Mouse (Mus musculus): ENCODE measurements at regions not wholly inside any gene's neighbourhood (a gene's known extent, or its start where the extent isn't known, plus 50 kb on each side); places are given as distances from the start of the nearest gene placed in this dataset.

- Histone ChIP-seq H3K9me3 (ENCODE audit: low read length) (no peaks in the 10 kb centered on the region), H3K4me2 (ENCODE audit: low read depth, low read length, poor library complexity, severe bottlenecking) (no peak overlapping the region), H3K27ac (ENCODE audit: low read depth, low read length) (no peak overlapping the region), H3K27me3 (ENCODE audit: insufficient read depth, low read length) (no peaks in the 10 kb centered on the region), H3K9ac (replicated peaks; ENCODE audit: low read length, poor library complexity, severe bottlenecking) (no peak overlapping the region), H3K4me1 (ENCODE audit: insufficient read depth, low read length) (no peaks in the 10 kb centered on the region), H3K36me3 (ENCODE audit: insufficient read depth, low read length) (no peaks in the 10 kb centered on the region), H3K4me3 (ENCODE audit: low read depth, low read length) (no peak overlapping the region)
- WGBS: 64% methylated on average over 4 of the region's 4 CpGs
- TF ChIP-seq CTCF (IDR thresholded peaks at IDR 0.05): no peak
- peak; percentile 15 for DNase-seq (ENCODE audit: low spot score)
- no peak for ATAC-seq (ENCODE audit: low FRiP score)
These were observed 237.1 kb upstream of the Mad2l1 start for GRCm38 (mm10) chr6:66298056-66298455.

- H3K4me3 ChIP-seq (ENCODE audit: low read depth, low read length): no peak overlapping the region
- ATAC-seq (ENCODE audit: low FRiP score) (no peak), DNase-seq (ENCODE audit: low spot score) (no peak)
- H3K27me3 ChIP-seq (ENCODE audit: insufficient read depth, low read length): no peaks in the 10 kb centered on the region
- no peaks in the 10 kb centered on the region for H3K36me3 ChIP-seq (ENCODE audit: insufficient read depth, low read length)
- H3K9me3 ChIP-seq (ENCODE audit: low read length): no peaks in the 10 kb centered on the region
- no peak overlapping the region for H3K9ac ChIP-seq (replicated peaks; ENCODE audit: low read length, poor library complexity, severe bottlenecking)
- TF ChIP-seq CTCF (IDR thresholded peaks at IDR 0.05): no peak
- no peak overlapping the region for H3K27ac ChIP-seq (ENCODE audit: low read depth, low read length)
- H3K4me1 ChIP-seq (ENCODE audit: insufficient read depth, low read length): no peaks in the 10 kb centered on the region
- H3K4me2 ChIP-seq (ENCODE audit: low read depth, low read length, poor library complexity, severe bottlenecking): no peak overlapping the region
These were observed 235.0 kb upstream of the Mad2l1 start for GRCm38 (mm10) chr6:66300189-66300588.

GRCm38 (mm10) chr6:66344848-66345247 is 190.3 kb upstream of the Mad2l1 start:
- Histone ChIP-seq H3K9ac (replicated peaks; ENCODE audit: low read length, poor library complexity, severe bottlenecking) (no peak overlapping the region), H3K36me3 (ENCODE audit: insufficient read depth, low read length) (no peaks in the 10 kb centered on the region), H3K4me3 (ENCODE audit: low read depth, low read length) (no peak overlapping the region), H3K27ac (ENCODE audit: low read depth, low read length) (no peak overlapping the region), H3K4me2 (ENCODE audit: low read depth, low read length, poor library complexity, severe bottlenecking) (no peak overlapping the region), H3K4me1 (ENCODE audit: insufficient read depth, low read length) (no peaks in the 10 kb centered on the region), H3K9me3 (ENCODE audit: low read length) (no peaks in the 10 kb centered on the region), H3K27me3 (ENCODE audit: insufficient read depth, low read length) (no peaks in the 10 kb centered on the region)
- WGBS: 94% methylated on average over 2 of the region's 2 CpGs
- no peak for DNase-seq (ENCODE audit: low spot score)
- no peak for ATAC-seq (ENCODE audit: low FRiP score)
- TF ChIP-seq CTCF (IDR thresholded peaks at IDR 0.05): no peak

- no peak overlapping the region for H3K4me3 ChIP-seq (ENCODE audit: low read depth, low read length)
- ATAC-seq (ENCODE audit: low FRiP score) (no peak), DNase-seq (ENCODE audit: low spot score) (no peak)
- no peak overlapping the region for H3K27ac ChIP-seq (ENCODE audit: low read depth, low read length)
- no peaks in the 10 kb centered on the region for H3K36me3 ChIP-seq (ENCODE audit: insufficient read depth, low read length)
- no peaks in the 10 kb centered on the region for H3K27me3 ChIP-seq (ENCODE audit: insufficient read depth, low read length)
- no peaks in the 10 kb centered on the region for H3K9me3 ChIP-seq (ENCODE audit: low read length)
- 97% methylated on average over 2 of the region's 2 CpGs for WGBS
- H3K4me1 ChIP-seq (ENCODE audit: insufficient read depth, low read length): no peaks in the 10 kb centered on the region
- H3K9ac ChIP-seq (replicated peaks; ENCODE audit: low read length, poor library complexity, severe bottlenecking): no peak overlapping the region
- no peak overlapping the region for H3K4me2 ChIP-seq (ENCODE audit: low read depth, low read length, poor library complexity, severe bottlenecking)
- no peak for TF ChIP-seq CTCF (IDR thresholded peaks at IDR 0.05)
These were observed 187.8 kb upstream of the Mad2l1 start for GRCm38 (mm10) chr6:66347356-66347755.

- H3K4me1 ChIP-seq (ENCODE audit: insufficient read depth, low read length): no peaks in the 10 kb centered on the region
- no peaks in the 10 kb centered on the region for H3K36me3 ChIP-seq (ENCODE audit: insufficient read depth, low read length)
- H3K27me3 ChIP-seq (ENCODE audit: insufficient read depth, low read length): no peaks in the 10 kb centered on the region
- no peak for ATAC-seq (ENCODE audit: low FRiP score)
- TF ChIP-seq CTCF (IDR thresholded peaks at IDR 0.05): no peak
- no peak overlapping the region for H3K27ac ChIP-seq (ENCODE audit: low read depth, low read length)
- no peaks in the 10 kb centered on the region for H3K9me3 ChIP-seq (ENCODE audit: low read length)
- DNase-seq (ENCODE audit: low spot score): peak; percentile 50
- H3K9ac ChIP-seq (replicated peaks; ENCODE audit: low read length, poor library complexity, severe bottlenecking): no peak overlapping the region
- H3K4me2 ChIP-seq (ENCODE audit: low read depth, low read length, poor library complexity, severe bottlenecking): no peak overlapping the region
- no peak overlapping the region for H3K4me3 ChIP-seq (ENCODE audit: low read depth, low read length)
- 59% methylated on average over 3 of the region's 3 CpGs for WGBS
These were observed 174.1 kb upstream of the Mad2l1 start for GRCm38 (mm10) chr6:66361130-66361529.

GRCm38 (mm10) chr6:66367263-66367662 is 167.9 kb upstream of the Mad2l1 start:
- Histone ChIP-seq H3K4me2 (ENCODE audit: low read depth, low read length, poor library complexity, severe bottlenecking) (no peak overlapping the region), H3K27me3 (ENCODE audit: insufficient read depth, low read length) (no peaks in the 10 kb centered on the region), H3K4me3 (ENCODE audit: low read depth, low read length) (no peak overlapping the region), H3K4me1 (ENCODE audit: insufficient read depth, low read length) (no peaks in the 10 kb centered on the region), H3K9ac (replicated peaks; ENCODE audit: low read length, poor library complexity, severe bottlenecking) (no peak overlapping the region), H3K36me3 (ENCODE audit: insufficient read depth, low read length) (no peaks in the 10 kb centered on the region), H3K27ac (ENCODE audit: low read depth, low read length) (no peak overlapping the region), H3K9me3 (ENCODE audit: low read length) (no peaks in the 10 kb centered on the region)
- TF ChIP-seq CTCF (IDR thresholded peaks at IDR 0.05): no peak
- ATAC-seq (ENCODE audit: low FRiP score) (no peak), DNase-seq (ENCODE audit: low spot score) (peak; percentile 73)

Measured in midbrain, postnatal 0 days (tissue).